Comparison of ENCODE assay signal across 27 mouse cellular contexts in genomic region chr3:27949873-27950250, GRCm38 (mm10). TPM values are rescaled to one million over a fixed set of nuclear protein-coding genes. Genes with fewer than 3 reads are reported as not detected.
DNase-seq lines count a peak whose midpoint lies in the region; ATAC-seq and TF ChIP-seq lines count a peak whose summit lies in the region.
"Had no signal": no experiment of that assay in that cellular context is flagged by ENCODE, and none has a peak within 500 bp of the region (broad histone marks: within the 10 kb centered on the region; RNA-seq: fewer than 3 reads in every experiment).

No protein-coding gene starts in this region.

- TF ChIP-seq EP300 in heart, adult 2 months (IDR thresholded peaks at IDR 0.05; ENCODE audit: insufficient read depth, low read depth, low read length), result no peak

- intact Hi-C loops in heart, adult 2 months (cut with DNase I), result no loop called here

- WGBS in heart, adult 2 months, result 83% methylated on average over 6 of the region's 6 CpGs
- WGBS in midbrain, embryonic 11.5 days, result 87% methylated on average over 6 of the region's 6 CpGs
- 85% methylated on average over 6 of the region's 6 CpGs for WGBS in midbrain, embryonic 16.5 days

- TF ChIP-seq CTCF in heart, adult 2 months (IDR thresholded peaks at IDR 0.05), result no peak

- H3K79me2 ChIP-seq in heart, adult 2 months (replicated peaks; ENCODE audit: control insufficient read depth, insufficient read depth, low read length), result no peaks in the 10 kb centered on the region

- H3K9me3 ChIP-seq in midbrain, embryonic 11.5 days (ENCODE audit: control insufficient read depth, low read length), result no peaks in the 10 kb centered on the region
- H3K9me3 ChIP-seq in midbrain, embryonic 16.5 days (replicated peaks; ENCODE audit: control insufficient read depth, low read length, poor library complexity, severe bottlenecking), result no peaks in the 10 kb centered on the region
- H3K9me3 ChIP-seq: G1E had no signal

- H3K27ac ChIP-seq in heart, adult 2 months, result no peak overlapping the region
- no peak overlapping the region for H3K27ac ChIP-seq in midbrain, embryonic 11.5 days (ENCODE audit: low read depth, low read length)
- H3K27ac ChIP-seq in midbrain, embryonic 16.5 days (ENCODE audit: low read length), result no peak overlapping the region

- no peak for ATAC-seq in midbrain, embryonic 11.5 days (ENCODE audit: low FRiP score)
- ATAC-seq in midbrain, embryonic 16.5 days, result no peak
- peak; percentile 48 for ATAC-seq in megakaryocyte progenitor cell, adult 5-6 weeks (replicated peaks; ENCODE audit: poor library complexity)
- ATAC-seq: activated CD4-positive, CD25-positive, alpha-beta regulatory T cell, adult 4 months; CD4-positive, CD25-positive, alpha-beta regulatory T cell, adult 4 months; Patski had no signal

- TF ChIP-seq POLR2A in heart, adult 2 months (IDR thresholded peaks at IDR 0.05; ENCODE audit: insufficient read depth, low read depth, low read length), result no peak

- no peaks in the 10 kb centered on the region for H3K4me1 ChIP-seq in heart, adult 2 months (ENCODE audit: control insufficient read depth, insufficient read depth, low read length)
- H3K4me1 ChIP-seq in midbrain, embryonic 11.5 days (ENCODE audit: control insufficient read depth, insufficient read depth, low read length), result no peaks in the 10 kb centered on the region
- H3K4me1 ChIP-seq in midbrain, embryonic 16.5 days (ENCODE audit: control insufficient read depth, insufficient read depth, low read length), result no peaks in the 10 kb centered on the region

- no peak overlapping the region for H3K4me2 ChIP-seq in midbrain, embryonic 11.5 days
- H3K4me2 ChIP-seq in midbrain, embryonic 16.5 days (ENCODE audit: low read length), result no peak overlapping the region

- no peak overlapping the region for H3K9ac ChIP-seq in heart, adult 2 months (ENCODE audit: low read depth, low read length)
- no peak overlapping the region for H3K9ac ChIP-seq in midbrain, embryonic 11.5 days (ENCODE audit: low read length)
- H3K9ac ChIP-seq in midbrain, embryonic 16.5 days (ENCODE audit: low read depth, low read length), result no peak overlapping the region

- DNase-seq in heart, adult 11 months, result peak; percentile 64
- DNase-seq in heart, adult 2 months, result no peak
- peak; percentile 75 for DNase-seq in midbrain, embryonic 11.5 days (ENCODE audit: low spot score, missing footprints)
- DNase-seq in retina, postnatal 1 day, result no peak
- DNase-seq: adrenal gland, adult 2 months; adrenal gland, adult 8-10 months; adrenal gland, postnatal 10 days; adrenal gland, postnatal 14 days; adrenal gland, postnatal 25 days; adrenal gland, postnatal 36 days; B cell, adult 2 months; cerebellum, adult 11 months; cerebellum, adult 11-12 months; cerebellum, adult 18-20 months had no signal

- no peak overlapping the region for H3K4me3 ChIP-seq in heart, adult 2 months
- no peak overlapping the region for H3K4me3 ChIP-seq in midbrain, embryonic 11.5 days (ENCODE audit: low read depth, low read length)
- no peak overlapping the region for H3K4me3 ChIP-seq in midbrain, embryonic 16.5 days (ENCODE audit: low read depth, low read length)

- no peaks in the 10 kb centered on the region for H3K36me3 ChIP-seq in heart, adult 2 months (ENCODE audit: control insufficient read depth, insufficient read depth, low read length)
- no peaks in the 10 kb centered on the region for H3K36me3 ChIP-seq in midbrain, embryonic 11.5 days (ENCODE audit: control insufficient read depth, insufficient read depth, low read length)
- H3K36me3 ChIP-seq in midbrain, embryonic 16.5 days (ENCODE audit: control insufficient read depth, insufficient read depth, low read length), result no peaks in the 10 kb centered on the region
- H3K36me3 ChIP-seq: G1E had no signal

- no peaks in the 10 kb centered on the region for H3K27me3 ChIP-seq in heart, adult 2 months (ENCODE audit: control insufficient read depth, insufficient read depth, low read length)
- H3K27me3 ChIP-seq in midbrain, embryonic 11.5 days (ENCODE audit: control insufficient read depth, insufficient read depth, low read length), result no peaks in the 10 kb centered on the region
- no peaks in the 10 kb centered on the region for H3K27me3 ChIP-seq in midbrain, embryonic 16.5 days (ENCODE audit: control insufficient read depth, insufficient read depth, low read depth, low read length)
- H3K27me3 ChIP-seq: CH12.LX, Patski had no signal

RNA-seq across cellular contexts. Expression of gene Pld1, which starts 11.4 kb away (rescaled TPM):
- 10 to 100 TPM; 11.4 to 11.8 TPM for total RNA-seq in heart, adult 2 months (2021)
- 4.0 and 6.0 TPM in 2 replicates for polyA plus RNA-seq in heart, adult 2 months (2012; rRNA removed)
- 4.5 and 5.2 TPM in 2 replicates for polyA plus RNA-seq in midbrain, embryonic 11.5 days (2014; fragmentation: Nextera tagmentation; extraction: Ambion mirVana)
- polyA plus RNA-seq in midbrain, embryonic 16.5 days (2015; fragmentation: Nextera tagmentation; extraction: Ambion mirVana), result 4.0 and 4.1 TPM in 2 replicates
- total RNA-seq in megakaryocyte progenitor cell, adult 5-6 weeks (2015), result 12.6 and 15.9 TPM in 2 replicates
- 3.7 and 6.9 TPM in 2 replicates for total RNA-seq in megakaryocyte progenitor cell, adult 5-6 weeks (2017)
- total RNA-seq: CH12.LX, MEL had no signal
- polyA plus RNA-seq: G1E had no signal

RNA-seq across cellular contexts. Expression of gene Tmem212, which starts 53.7 kb away (rescaled TPM):
- not detected for total RNA-seq in heart, adult 2 months (2021)
- 4.9 TPM in 1 of 2 replicates, not detected in the other for polyA plus RNA-seq in heart, adult 2 months (2012; rRNA removed)
- not detected in 2 replicates for polyA plus RNA-seq in midbrain, embryonic 11.5 days (2014; fragmentation: Nextera tagmentation; extraction: Ambion mirVana)
- 0.41 and 3.2 TPM in 2 replicates for polyA plus RNA-seq in midbrain, embryonic 16.5 days (2015; fragmentation: Nextera tagmentation; extraction: Ambion mirVana)
- total RNA-seq in megakaryocyte progenitor cell, adult 5-6 weeks (2015), result not detected in 2 replicates
- not detected in 2 replicates for total RNA-seq in megakaryocyte progenitor cell, adult 5-6 weeks (2017)
- total RNA-seq: adrenal gland, adult 18-20 months; adrenal gland, adult 2 months; adrenal gland, adult 8-10 months; adrenal gland, postnatal 10 days; adrenal gland, postnatal 14 days; adrenal gland, postnatal 25 days; adrenal gland, postnatal 36 days; adrenal gland, postnatal 4 days; CH12.LX; ES-E14; G1E; MEL had no signal
- polyA plus RNA-seq: activated CD4-positive, CD25-positive, alpha-beta regulatory T cell, adult 4 months; adrenal gland, adult 2 months; brain, embryonic 14.5 days; C2C12; CD4-positive, CD25-positive, alpha-beta regulatory T cell, adult 4 months; G1E had no signal

Comparison
In these comparisons a context has a peak if more than half of its experiments do, and no peak if none do; other contexts are left out.
1. DNase-seq: peak in heart, adult 11 months (single experiment) and midbrain, embryonic 11.5 days (single experiment); none in heart, adult 2 months (0 of 2) and retina, postnatal 1 day (single experiment).